Mouse (Mus musculus) liver, embryonic 15.5 days (tissue): ENCODE measurements around the gene Rln1. TPM values are rescaled to one million over a fixed set of nuclear protein-coding genes. Genes with fewer than 3 reads are reported as not detected.

ENCODE experiments used
- ATAC-seq: fragments of 200-750 bp; cut with Nextera tagmentation; 2 replicates; pipeline ENCODE4 v1.8.0; 2017; ENCODE audit warnings: moderate number of reproducible peaks, mild to moderate bottlenecking, moderate library complexity; ENCODE audit not compliant: insufficient read depth
- H3K27ac ChIP-seq: fragments of 300-500 bp; sonication (generic); replicated peaks from 2 replicates; pipeline ENCODE4 v1.5.1; 2015; ENCODE audit warnings: mild to moderate bottlenecking, inconsistent platforms
- H3K27me3 ChIP-seq: fragments of 300-500 bp; sonication (generic); 2 replicates; pipeline ENCODE4 v1.6.1; 2015; ENCODE audit warnings: mild to moderate bottlenecking, inconsistent platforms
- H3K36me3 ChIP-seq: fragments of 300-500 bp; sonication (generic); replicated peaks from 2 replicates; pipeline ENCODE4 v1.6.1; 2015; ENCODE audit warnings: moderate library complexity, mild to moderate bottlenecking, inconsistent platforms
- H3K4me1 ChIP-seq: fragments of 300-500 bp; sonication (generic); replicated peaks from 2 replicates; pipeline ENCODE4 v1.6.1; 2015; ENCODE audit warnings: inconsistent platforms
- H3K4me2 ChIP-seq: fragments of 300-500 bp; sonication (generic); 2 replicates; pipeline ENCODE4 v1.6.1; 2015; ENCODE audit warnings: moderate library complexity, mild to moderate bottlenecking, inconsistent platforms
- H3K4me3 ChIP-seq: fragments of 300-500 bp; sonication (generic); replicated peaks from 2 replicates; pipeline ENCODE4 v1.5.1; 2015; ENCODE audit warnings: mild to moderate bottlenecking, inconsistent platforms
- H3K9ac ChIP-seq: fragments of 300-500 bp; sonication (generic); 2 replicates; pipeline ENCODE4 v1.6.1; 2015; ENCODE audit warnings: moderate library complexity, mild to moderate bottlenecking, inconsistent platforms
- H3K9me3 ChIP-seq: fragments of 300-500 bp; sonication (generic); replicated peaks from 2 replicates; pipeline ENCODE4 v1.6.1; 2016; ENCODE audit warnings: inconsistent platforms
- WGBS: fragments of 180-500 bp; shearing (Covaris S2); methylation state at CpG from one replicate; pipeline ENCODE4 v1.1.7; 2015; ENCODE audit warnings: mixed read lengths; ENCODE audit not compliant: insufficient replicate concordance; 5-methylcytosine and 5-hydroxymethylcytosine counted together
- polyA plus RNA-seq: library from polyadenylated mRNA; unstranded; fragments of >200 nt; fragmentation: Nextera tagmentation; extraction: Ambion mirVana; gene quantifications from 2 replicates; pipeline ENCODE4 v1.2.1, GENCODE M21; 2015

Gene Rln1
- polyA plus RNA-seq, 1 experiment from 2014 or later, result not detected

DNA sequence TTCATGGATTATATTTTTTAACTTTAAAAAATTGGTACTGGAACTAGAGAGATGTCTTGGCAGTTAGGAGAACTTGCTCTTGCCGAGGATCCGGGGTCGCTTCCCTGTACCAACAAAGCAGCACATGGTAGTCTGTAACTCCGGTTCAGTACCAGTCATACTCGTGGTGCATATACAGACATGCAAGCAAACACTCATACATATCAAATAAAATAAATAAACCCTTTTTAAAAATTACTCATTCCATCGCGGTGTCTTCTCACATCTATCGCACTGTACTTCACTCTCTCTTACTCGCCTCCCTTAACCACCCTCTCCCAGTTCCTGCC lies 8.7 kb downstream of the Rln1 start:
- no peaks in the 10 kb centered on the region for H3K36me3 ChIP-seq
- peak overlapping the region; percentile 26 for H3K4me3 ChIP-seq
- peaks cover 19% of the 10 kb centered on the region for H3K27me3 ChIP-seq
- peak overlapping the region; percentile 63 for H3K4me2 ChIP-seq
- H3K4me1 ChIP-seq, result peaks cover 17% of the 10 kb centered on the region
- no peak overlapping the region for H3K27ac ChIP-seq
- no peak overlapping the region; the same call in 1 of the 2 replicates for H3K9ac ChIP-seq
- ATAC-seq, result no peak
- no peaks in the 10 kb centered on the region for H3K9me3 ChIP-seq
- 57% methylated on average over 9 of the region's 9 CpGs for WGBS

DNA sequence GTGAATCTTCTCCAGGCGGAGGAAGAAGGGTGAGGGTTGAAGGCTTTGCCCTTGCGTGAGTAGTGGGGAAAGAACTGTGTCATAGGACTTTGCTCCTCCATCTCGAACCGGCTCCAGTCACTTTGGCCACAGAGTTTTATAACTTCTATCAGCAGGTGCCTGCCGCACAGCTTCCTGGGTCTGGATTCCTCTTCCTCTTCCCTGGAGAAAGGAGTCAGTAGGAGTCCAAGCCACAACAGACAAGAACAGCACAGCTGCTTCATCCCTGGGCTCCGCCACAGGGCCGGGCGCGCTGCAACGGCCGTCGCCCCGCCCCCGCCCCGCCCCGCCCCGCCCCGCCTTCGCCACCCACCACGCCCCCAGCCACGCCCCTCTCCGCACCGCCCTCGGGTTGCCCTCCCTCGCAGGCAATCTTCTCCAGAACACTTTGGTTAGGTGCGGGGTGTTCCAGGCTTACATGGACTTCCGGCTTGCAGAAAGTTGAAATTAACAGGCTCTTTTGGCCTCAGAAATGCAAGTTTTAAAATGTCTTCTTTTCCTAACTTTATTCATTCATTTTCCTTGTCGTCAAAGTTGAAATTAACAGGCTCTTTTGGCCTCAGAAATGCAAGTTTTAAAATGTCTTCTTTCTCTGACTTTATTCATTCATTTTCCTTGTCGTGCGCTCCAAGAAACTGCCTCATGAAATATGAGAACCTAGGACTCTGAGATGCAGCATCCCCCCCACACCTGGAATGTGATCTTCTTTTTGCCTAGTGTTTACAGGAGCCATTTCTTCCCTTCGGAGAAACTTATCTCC lies 9.2 kb downstream of the Rln1 start, which contains the start of gene Insl6:
TSS of gene Insl6 (minus strand) at position 304 of the 799 bp plus-strand sequence.
- no peaks in the 10 kb centered on the region for H3K36me3 ChIP-seq
- peaks cover 14% of the 10 kb centered on the region for H3K27me3 ChIP-seq
- H3K4me1 ChIP-seq, result peaks cover 17% of the 10 kb centered on the region
- WGBS, result 6% methylated on average over 27 of the region's 31 CpGs
- peak; percentile 95 for ATAC-seq
- peak within 1 kb of the TSS; percentile 63 for H3K4me2 ChIP-seq
- peak within 1 kb of the TSS; percentile 26 for H3K4me3 ChIP-seq
- H3K9ac ChIP-seq, result peak within 1 kb of the TSS; percentile 18; the same call in 1 of the 2 replicates
- H3K9me3 ChIP-seq, result no peaks in the 10 kb centered on the region
- no peak within 1 kb of the TSS for H3K27ac ChIP-seq

GRCm38 (mm10) chr19:29323416-29324049 lies 10.9 kb downstream of the Rln1 start:
- Histone ChIP-seq H3K4me1 (peaks cover 17% of the 10 kb centered on the region), H3K4me2 (no peak overlapping the region), H3K9me3 (no peaks in the 10 kb centered on the region), H3K4me3 (no peak overlapping the region), H3K27me3 (peaks cover 10% of the 10 kb centered on the region), H3K36me3 (no peaks in the 10 kb centered on the region), H3K27ac (no peak overlapping the region), H3K9ac (no peak overlapping the region)
- no peak for ATAC-seq
- WGBS, result 58% methylated on average over 8 of the region's 8 CpGs

DNA sequence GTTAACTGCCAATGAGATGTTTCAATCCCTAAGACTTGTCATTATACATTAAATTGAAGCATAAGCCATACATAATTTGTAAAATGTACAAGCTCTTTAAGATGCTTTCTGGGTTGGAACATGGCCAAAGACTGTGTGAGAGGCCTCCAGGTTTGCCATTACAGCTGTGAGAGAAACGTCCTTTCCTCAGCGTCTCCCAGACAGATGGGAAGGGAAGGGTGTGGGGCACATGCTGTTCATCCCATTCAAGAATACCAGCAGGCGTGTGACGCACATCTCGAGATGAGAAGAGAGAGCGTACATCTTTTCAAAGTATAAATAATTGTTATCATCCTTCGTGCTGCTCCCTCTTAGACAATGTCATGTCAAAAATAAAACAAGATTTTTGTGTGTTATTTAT lies 21.8 kb downstream of the Rln1 start:
- Histone ChIP-seq H3K36me3 (peaks cover 61% of the 10 kb centered on the region), H3K4me2 (no peak overlapping the region), H3K9ac (no peak overlapping the region), H3K9me3 (no peaks in the 10 kb centered on the region), H3K27ac (no peak overlapping the region), H3K4me1 (no peaks in the 10 kb centered on the region), H3K4me3 (no peak overlapping the region), H3K27me3 (no peaks in the 10 kb centered on the region)
- ATAC-seq, result no peak
- WGBS, result 88% methylated on average over 7 of the region's 7 CpGs

DNA sequence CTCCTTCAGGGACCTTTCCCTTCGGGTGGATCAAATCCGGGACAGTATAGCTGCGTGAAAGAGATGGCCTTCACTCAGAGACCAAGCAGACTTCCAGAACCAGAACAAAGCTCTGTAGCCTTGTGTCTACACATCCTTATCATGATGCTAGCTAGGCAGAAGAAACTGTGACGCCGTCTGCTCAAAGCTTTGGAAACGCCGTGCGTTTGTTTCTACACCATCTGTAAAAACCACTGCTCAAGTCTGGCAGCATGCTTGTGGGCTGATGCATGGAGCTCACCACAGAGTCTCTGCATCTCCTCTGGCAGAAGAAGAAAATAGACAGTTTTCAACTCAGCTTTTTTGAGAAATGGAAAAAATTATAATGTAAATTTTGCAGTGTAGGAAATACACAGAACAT lies 22.7 kb downstream of the Rln1 start:
- ATAC-seq, result no peak
- WGBS, result 91% methylated on average over 8 of the region's 8 CpGs
- Histone ChIP-seq H3K36me3 (peaks cover 67% of the 10 kb centered on the region), H3K4me2 (no peak overlapping the region), H3K27ac (no peak overlapping the region), H3K27me3 (no peaks in the 10 kb centered on the region), H3K9me3 (no peaks in the 10 kb centered on the region), H3K4me3 (no peak overlapping the region), H3K9ac (no peak overlapping the region), H3K4me1 (no peaks in the 10 kb centered on the region)

DNA sequence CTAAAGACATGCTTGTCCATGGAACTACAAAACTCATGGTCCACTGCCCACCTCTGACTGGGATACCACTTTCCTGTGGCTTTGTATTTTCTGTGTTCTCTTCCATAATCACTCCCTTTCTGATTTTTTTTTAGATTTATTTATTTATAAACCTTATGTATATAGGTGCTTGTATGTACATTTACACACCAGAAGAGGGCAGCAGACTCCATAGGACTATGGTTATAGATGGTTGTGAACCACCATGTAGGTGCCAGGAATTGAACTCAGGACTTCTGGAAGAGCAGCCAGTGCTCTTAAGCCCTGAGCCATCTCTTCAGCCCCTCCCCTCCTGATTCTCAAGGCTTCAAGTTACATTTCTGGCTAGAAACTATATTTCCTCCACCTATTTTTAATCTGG lies 25.6 kb downstream of the Rln1 start:
- H3K4me3 ChIP-seq, result no peak overlapping the region
- H3K9ac ChIP-seq, result no peak overlapping the region
- no peaks in the 10 kb centered on the region for H3K9me3 ChIP-seq
- no peak overlapping the region for H3K27ac ChIP-seq
- H3K27me3 ChIP-seq, result no peaks in the 10 kb centered on the region
- H3K4me1 ChIP-seq, result no peaks in the 10 kb centered on the region
- no peak for ATAC-seq
- peaks cover 77% of the 10 kb centered on the region for H3K36me3 ChIP-seq
- H3K4me2 ChIP-seq, result no peak overlapping the region

GRCm38 (mm10) chr19:29302119-29302518 lies 32.4 kb downstream of the Rln1 start:
- Histone ChIP-seq H3K36me3 (peaks cover 79% of the 10 kb centered on the region), H3K27me3 (no peaks in the 10 kb centered on the region), H3K27ac (no peak overlapping the region), H3K4me2 (no peak overlapping the region), H3K4me3 (no peak overlapping the region), H3K9me3 (no peaks in the 10 kb centered on the region), H3K4me1 (no peaks in the 10 kb centered on the region), H3K9ac (no peak overlapping the region)
- no peak for ATAC-seq
- 92% methylated on average over 2 of the region's 2 CpGs for WGBS

GRCm38 (mm10) chr19:29300919-29301318 lies 33.6 kb downstream of the Rln1 start:
- H3K27me3 ChIP-seq, result no peaks in the 10 kb centered on the region
- 91% methylated on average over 13 of the region's 13 CpGs for WGBS
- no peak overlapping the region for H3K4me2 ChIP-seq
- no peak overlapping the region for H3K9ac ChIP-seq
- no peak for ATAC-seq
- peaks cover 82% of the 10 kb centered on the region for H3K36me3 ChIP-seq
- no peaks in the 10 kb centered on the region for H3K4me1 ChIP-seq
- no peaks in the 10 kb centered on the region for H3K9me3 ChIP-seq
- H3K27ac ChIP-seq, result no peak overlapping the region
- H3K4me3 ChIP-seq, result no peak overlapping the region

DNA sequence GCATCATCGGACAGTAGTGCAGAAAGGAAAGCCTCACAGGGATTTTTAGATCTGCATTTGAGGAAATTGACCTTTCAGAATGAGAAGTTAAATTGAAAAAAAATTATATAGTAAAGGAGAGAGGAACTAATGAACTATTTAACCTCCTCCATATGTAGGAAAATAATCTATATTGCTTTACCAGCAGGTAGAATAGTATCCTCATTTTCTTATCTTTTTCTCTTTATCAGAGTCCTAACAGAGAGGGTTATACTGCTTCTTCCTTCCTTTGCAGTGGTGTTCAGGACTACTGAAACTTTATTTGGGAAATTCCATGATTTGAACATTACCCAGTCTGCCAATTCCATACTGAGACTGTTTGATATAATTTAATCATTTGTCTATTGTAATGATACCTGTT lies 37.1 kb downstream of the Rln1 start:
- Histone ChIP-seq H3K9ac (no peak overlapping the region), H3K4me3 (no peak overlapping the region), H3K4me2 (no peak overlapping the region), H3K4me1 (no peaks in the 10 kb centered on the region), H3K27me3 (no peaks in the 10 kb centered on the region), H3K9me3 (no peaks in the 10 kb centered on the region), H3K27ac (no peak overlapping the region), H3K36me3 (peaks cover 82% of the 10 kb centered on the region)
- no peak for ATAC-seq
- 90% methylated on average over 1 of the region's 1 CpGs for WGBS

DNA sequence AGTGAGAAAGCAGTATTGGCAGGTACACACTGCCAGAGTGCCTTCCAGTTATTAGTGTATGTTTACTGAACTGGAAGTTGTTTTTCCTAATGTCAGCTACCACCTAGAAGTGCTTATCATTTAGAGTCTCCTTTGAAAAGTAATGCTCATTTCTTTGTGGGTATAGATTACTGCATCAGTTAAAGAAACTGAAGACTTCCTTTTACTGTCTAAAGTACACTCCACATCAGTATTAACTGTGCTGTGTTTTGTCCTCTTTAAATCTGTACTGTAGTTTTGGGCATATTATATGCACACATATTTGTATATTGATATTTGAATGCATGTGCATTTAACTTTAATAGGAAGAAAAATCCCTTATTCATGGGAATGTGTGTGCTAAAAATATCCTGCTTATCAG lies 38.3 kb downstream of the Rln1 start:
- no peaks in the 10 kb centered on the region for H3K9me3 ChIP-seq
- H3K27me3 ChIP-seq, result no peaks in the 10 kb centered on the region
- no peak overlapping the region for H3K4me2 ChIP-seq
- no peak overlapping the region for H3K4me3 ChIP-seq
- peaks cover 87% of the 10 kb centered on the region for H3K36me3 ChIP-seq
- H3K9ac ChIP-seq, result no peak overlapping the region
- ATAC-seq, result no peak
- no peak overlapping the region for H3K27ac ChIP-seq
- no peaks in the 10 kb centered on the region for H3K4me1 ChIP-seq

DNA sequence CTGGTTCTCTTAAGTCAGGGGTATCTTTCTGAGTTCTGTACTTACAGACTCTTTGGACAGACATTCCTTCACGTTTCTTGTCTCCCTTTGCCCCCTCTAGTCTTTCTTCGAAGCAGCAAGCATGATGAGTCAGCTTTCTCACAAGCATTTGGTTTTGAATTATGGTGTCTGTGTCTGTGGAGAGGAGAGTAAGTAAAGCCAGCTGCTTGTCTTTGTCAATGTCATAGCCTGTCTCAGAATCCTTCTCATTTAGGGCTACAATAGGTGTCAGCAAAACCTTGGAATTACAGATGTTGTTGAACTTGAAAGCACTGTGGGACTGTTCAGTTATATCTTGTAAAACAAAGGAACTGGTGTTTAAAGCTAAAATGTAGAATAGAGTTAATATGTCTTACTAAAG lies 39.7 kb downstream of the Rln1 start:
- Histone ChIP-seq H3K27me3 (no peaks in the 10 kb centered on the region), H3K9ac (no peak overlapping the region), H3K4me3 (no peak overlapping the region), H3K4me1 (no peaks in the 10 kb centered on the region), H3K9me3 (no peaks in the 10 kb centered on the region), H3K4me2 (no peak overlapping the region), H3K27ac (no peak overlapping the region), H3K36me3 (peaks cover 84% of the 10 kb centered on the region)
- WGBS, result 71% methylated on average over 2 of the region's 2 CpGs
- no peak for ATAC-seq

DNA sequence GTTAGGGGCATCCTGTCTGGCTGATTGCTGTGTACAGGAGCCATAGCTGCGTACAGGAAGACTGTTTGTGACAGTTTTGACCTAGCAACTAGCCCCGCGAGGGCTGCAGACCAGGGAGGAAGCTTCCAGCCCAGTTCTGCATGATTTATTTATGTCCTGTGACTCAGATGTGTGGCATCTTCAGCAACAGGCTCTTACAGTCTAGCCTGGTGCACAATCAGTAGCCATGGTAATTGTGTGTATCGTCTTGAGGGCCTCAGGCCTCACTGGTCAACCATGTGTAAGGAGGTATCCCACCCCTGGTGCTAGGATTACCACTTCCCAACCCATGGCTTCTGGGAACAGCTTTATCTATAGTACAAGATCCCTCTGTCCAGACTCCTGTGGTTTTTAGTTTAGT lies 41.9 kb downstream of the Rln1 start:
- ATAC-seq, result no peak
- H3K4me3 ChIP-seq, result no peak overlapping the region
- no peaks in the 10 kb centered on the region for H3K4me1 ChIP-seq
- peaks cover 80% of the 10 kb centered on the region for H3K36me3 ChIP-seq
- 76% methylated on average over 4 of the region's 4 CpGs for WGBS
- H3K9ac ChIP-seq, result no peak overlapping the region
- H3K9me3 ChIP-seq, result no peaks in the 10 kb centered on the region
- H3K27me3 ChIP-seq, result no peaks in the 10 kb centered on the region
- no peak overlapping the region for H3K27ac ChIP-seq
- no peak overlapping the region for H3K4me2 ChIP-seq
